Mouse (Mus musculus) heart, postnatal 0 days (tissue): Measurements from ENCODE around the gene Fsd1.

Experiments
- CTCF ChIP-seq: IDR thresholded peaks from 2 replicates; pipeline ENCODE4 v1.5.1; 2016; ENCODE audit warnings: antibody characterized with exemption, control low read depth, low read depth
- EP300 ChIP-seq: IDR thresholded peaks from 2 replicates; pipeline ENCODE4 v1.6.1; 2016; ENCODE audit warnings: antibody characterized with exemption, low read depth

DNA sequence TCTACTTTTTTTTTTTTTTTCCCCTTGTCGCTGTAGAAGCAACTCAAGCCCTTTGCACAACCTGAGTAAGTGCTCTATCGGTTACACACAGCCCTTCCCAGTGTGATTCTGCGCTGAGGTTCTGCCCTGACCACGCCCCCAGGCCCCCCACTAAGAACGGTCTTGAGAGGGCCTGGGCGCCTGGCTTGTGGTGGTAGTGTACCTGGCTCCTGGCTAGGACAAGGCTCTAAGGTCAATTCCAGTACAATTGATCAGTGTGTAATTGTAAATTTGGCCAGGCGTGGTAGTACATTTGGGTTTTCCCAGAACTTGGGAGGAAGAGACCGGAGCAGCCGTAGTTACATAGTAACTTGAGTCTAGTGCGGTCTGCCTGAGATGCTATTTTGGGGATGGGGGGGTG lies 20.6 kb downstream of the Fsd1 start:
- no peak for TF ChIP-seq CTCF
- TF ChIP-seq EP300 = no peak
